Mouse (Mus musculus) embryonic facial prominence, embryonic 14.5 days (tissue): ENCODE results near the gene Ucp2. TPM values are rescaled to one million over a fixed set of nuclear protein-coding genes. Genes with fewer than 3 reads are reported as not detected.
A peak's percentile ranks its signal among the peaks of the same experiment; 100 is the strongest.

Experiments used
- ATAC-seq: fragments of 200-750 bp; cut with Nextera tagmentation; 2 replicates; pipeline ENCODE4 v1.8.0; 2017; ENCODE audit warnings: low read depth, moderate number of reproducible peaks, moderate TSS enrichment
- DNase-seq: peaks from one replicate; pipeline ENCODE4 v3.0.0-alpha.2; 2015; ENCODE audit warnings: low spot score
- H3K27ac ChIP-seq: fragments of 300-500 bp; sonication (generic); replicated peaks from 2 replicates; pipeline ENCODE4 v1.5.1; 2014; ENCODE audit warnings: low read depth, mild to moderate bottlenecking, low read length, moderate library complexity
- H3K27me3 ChIP-seq: fragments of 300-500 bp; sonication (generic); replicated peaks from 2 replicates; pipeline ENCODE4 v1.6.1; 2014; ENCODE audit warnings: low read length; ENCODE audit not compliant: control insufficient read depth, insufficient read depth
- H3K36me3 ChIP-seq: fragments of 300-500 bp; sonication (generic); 2 replicates; pipeline ENCODE4 v1.6.1; 2014; ENCODE audit warnings: low read length, mixed read lengths; ENCODE audit not compliant: control insufficient read depth, insufficient read depth
- H3K4me1 ChIP-seq: fragments of 300-500 bp; sonication (generic); 2 replicates; pipeline ENCODE4 v1.6.1; 2014; ENCODE audit warnings: antibody characterized with exemption, low read length; ENCODE audit not compliant: control insufficient read depth, insufficient read depth
- H3K4me2 ChIP-seq: fragments of 300-500 bp; sonication (generic); 2 replicates; pipeline ENCODE4 v1.6.1; 2014; ENCODE audit warnings: low read depth, mild to moderate bottlenecking, low read length, moderate library complexity, mixed read lengths
- H3K4me3 ChIP-seq: fragments of 300-500 bp; sonication (generic); 2 replicates; pipeline ENCODE4 v1.5.1; 2014; ENCODE audit warnings: low read depth, mild to moderate bottlenecking, low read length
- H3K9ac ChIP-seq: fragments of 300-500 bp; sonication (generic); 2 replicates; pipeline ENCODE4 v1.6.1; 2014; ENCODE audit warnings: low read depth, mild to moderate bottlenecking, low read length, moderate library complexity, mixed read lengths
- H3K9me3 ChIP-seq: fragments of 300-500 bp; sonication (generic); 2 replicates; pipeline ENCODE4 v1.6.1; 2016; ENCODE audit warnings: low read length; ENCODE audit not compliant: control insufficient read depth
- WGBS: fragments of 180-500 bp; shearing (Covaris S2); extraction: QIAGEN DNeasy Blood & Tissue Kit; methylation state at CpG from one replicate; pipeline ENCODE4 v1.1.7; 2014; 5-methylcytosine and 5-hydroxymethylcytosine counted together
- polyA plus RNA-seq: library from polyadenylated mRNA; unstranded; fragments of >200 nt; fragmentation: Nextera tagmentation; extraction: Ambion mirVana; gene quantifications from 2 replicates; pipeline ENCODE4 v1.2.1, GENCODE M21; 2014

Ucp2 gene
- polyA plus RNA-seq, result 152 and 172 TPM in 2 replicates

GRCm38 (mm10) chr7:100493117-100493483 lies at the start of gene Ucp2:
TSS of gene Ucp2 (plus strand) at chr7:100493337.
- H3K36me3 ChIP-seq, result no peaks in the 10 kb centered on the region
- peaks cover 32% of the 10 kb centered on the region for H3K4me1 ChIP-seq
- peak; percentile 93 for DNase-seq
- no peaks in the 10 kb centered on the region for H3K27me3 ChIP-seq
- H3K4me2 ChIP-seq, result peak within 1 kb of the TSS; percentile 91
- H3K9ac ChIP-seq, result peak within 1 kb of the TSS; percentile 62
- ATAC-seq, result peak; percentile 53
- peak within 1 kb of the TSS; percentile 53 for H3K27ac ChIP-seq
- 3% methylated on average over 18 of the region's 27 CpGs for WGBS
- H3K9me3 ChIP-seq, result no peaks in the 10 kb centered on the region
- peak within 1 kb of the TSS; percentile 47 for H3K4me3 ChIP-seq

- no peaks in the 10 kb centered on the region for H3K4me1 ChIP-seq
- no peaks in the 10 kb centered on the region for H3K27me3 ChIP-seq
- H3K36me3 ChIP-seq, result peaks cover 84% of the 10 kb centered on the region
- ATAC-seq (no peak), DNase-seq (no peak)
- H3K4me2 ChIP-seq, result no peak overlapping the region
- no peak overlapping the region for H3K27ac ChIP-seq
- H3K4me3 ChIP-seq, result no peak overlapping the region
- 93% methylated on average over 4 of the region's 4 CpGs for WGBS
- H3K9me3 ChIP-seq, result no peaks in the 10 kb centered on the region
- no peak overlapping the region for H3K9ac ChIP-seq
Measured at GRCm38 (mm10) chr7:100443728-100444127, 49.4 kb upstream of the Ucp2 start.

- no peaks in the 10 kb centered on the region for H3K4me1 ChIP-seq
- DNase-seq (no peak), ATAC-seq (no peak)
- H3K4me2 ChIP-seq, result no peak overlapping the region
- WGBS, result 96% methylated on average over 5 of the region's 5 CpGs
- H3K27ac ChIP-seq, result no peak overlapping the region
- H3K9ac ChIP-seq, result no peak overlapping the region
- no peaks in the 10 kb centered on the region for H3K9me3 ChIP-seq
- H3K36me3 ChIP-seq, result peaks cover 84% of the 10 kb centered on the region
- no peaks in the 10 kb centered on the region for H3K27me3 ChIP-seq
- H3K4me3 ChIP-seq, result no peak overlapping the region
Measured at GRCm38 (mm10) chr7:100446271-100446670, 46.9 kb upstream of the Ucp2 start.

- no peak for ATAC-seq
- Histone ChIP-seq H3K9me3 (no peaks in the 10 kb centered on the region), H3K9ac (no peak overlapping the region), H3K4me2 (no peak overlapping the region), H3K36me3 (peaks cover 84% of the 10 kb centered on the region), H3K4me1 (no peaks in the 10 kb centered on the region), H3K27me3 (no peaks in the 10 kb centered on the region), H3K27ac (no peak overlapping the region), H3K4me3 (no peak overlapping the region)
- DNase-seq, result no peak
- 97% methylated on average over 12 of the region's 12 CpGs for WGBS
Measured at GRCm38 (mm10) chr7:100448530-100448929, 44.6 kb upstream of the Ucp2 start.

- no peak overlapping the region for H3K9ac ChIP-seq
- WGBS, result 92% methylated on average over 3 of the region's 3 CpGs
- H3K9me3 ChIP-seq, result no peaks in the 10 kb centered on the region
- H3K4me2 ChIP-seq, result no peak overlapping the region
- no peaks in the 10 kb centered on the region for H3K4me1 ChIP-seq
- H3K4me3 ChIP-seq, result no peak overlapping the region
- no peak overlapping the region for H3K27ac ChIP-seq
- DNase-seq (no peak), ATAC-seq (no peak)
- H3K27me3 ChIP-seq, result no peaks in the 10 kb centered on the region
- peaks cover 84% of the 10 kb centered on the region for H3K36me3 ChIP-seq
Measured at GRCm38 (mm10) chr7:100448985-100449384, 44.2 kb upstream of the Ucp2 start.

GRCm38 (mm10) chr7:100458153-100458552 lies 35.0 kb upstream of the Ucp2 start:
- Histone ChIP-seq H3K4me1 (no peaks in the 10 kb centered on the region), H3K27ac (no peak overlapping the region), H3K36me3 (peaks cover 80% of the 10 kb centered on the region), H3K4me3 (no peak overlapping the region), H3K4me2 (no peak overlapping the region), H3K27me3 (no peaks in the 10 kb centered on the region), H3K9me3 (no peaks in the 10 kb centered on the region), H3K9ac (no peak overlapping the region)
- 62% methylated on average over 1 of the region's 1 CpGs for WGBS
- no peak for ATAC-seq
- DNase-seq, result no peak

GRCm38 (mm10) chr7:100459862-100460261 lies 33.3 kb upstream of the Ucp2 start:
- no peak for DNase-seq
- Histone ChIP-seq H3K4me3 (no peak overlapping the region), H3K27ac (no peak overlapping the region), H3K9ac (no peak overlapping the region), H3K27me3 (no peaks in the 10 kb centered on the region), H3K4me1 (no peaks in the 10 kb centered on the region), H3K4me2 (no peak overlapping the region), H3K9me3 (no peaks in the 10 kb centered on the region), H3K36me3 (peaks cover 75% of the 10 kb centered on the region)
- ATAC-seq, result no peak
- WGBS, result 94% methylated on average over 3 of the region's 3 CpGs

- Histone ChIP-seq H3K27ac (no peak overlapping the region), H3K4me3 (no peak overlapping the region), H3K9me3 (no peaks in the 10 kb centered on the region), H3K4me1 (no peaks in the 10 kb centered on the region), H3K4me2 (no peak overlapping the region), H3K9ac (no peak overlapping the region), H3K27me3 (no peaks in the 10 kb centered on the region), H3K36me3 (peaks cover 58% of the 10 kb centered on the region)
- 80% methylated on average over 6 of the region's 6 CpGs for WGBS
- peak; percentile 25 for DNase-seq
- ATAC-seq, result no peak
Measured at GRCm38 (mm10) chr7:100461621-100462151, 31.5 kb upstream of the Ucp2 start.

GRCm38 (mm10) chr7:100463194-100463593 lies 29.9 kb upstream of the Ucp2 start:
- Histone ChIP-seq H3K9me3 (no peaks in the 10 kb centered on the region), H3K27ac (no peak overlapping the region), H3K9ac (no peak overlapping the region), H3K27me3 (no peaks in the 10 kb centered on the region), H3K4me3 (no peak overlapping the region), H3K36me3 (peaks cover 43% of the 10 kb centered on the region), H3K4me1 (no peaks in the 10 kb centered on the region), H3K4me2 (no peak overlapping the region)
- WGBS, result 74% methylated on average over 9 of the region's 9 CpGs
- DNase-seq, result no peak
- ATAC-seq, result no peak
